ENCODE assay signal across 9 mouse cellular contexts in the genomic region with DNA sequence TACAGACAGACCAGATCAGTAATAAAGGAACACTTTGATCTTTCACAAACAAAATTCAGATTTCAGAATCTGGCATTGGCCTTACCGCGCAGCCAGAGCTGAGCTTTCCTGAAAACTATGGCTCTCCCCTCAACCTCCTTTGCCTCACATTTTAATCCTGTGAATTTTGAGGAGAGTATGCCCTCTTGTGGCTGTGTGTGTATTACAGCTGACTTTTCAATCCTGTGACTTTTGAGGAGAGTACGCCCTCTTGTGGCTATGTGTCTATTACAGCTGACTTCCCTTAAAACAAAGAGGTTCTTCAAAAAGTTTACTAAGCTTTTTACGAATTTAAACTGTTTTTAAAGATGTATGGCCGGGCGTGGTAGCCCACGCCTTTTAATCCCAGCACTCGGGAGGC. TPM values are rescaled to one million over a fixed set of nuclear protein-coding genes. Genes with fewer than 3 reads are reported as not detected.
A peak's percentile ranks its signal among the peaks of the same experiment; 100 is the strongest.
DNase-seq lines count a peak whose midpoint lies in the region; TF ChIP-seq lines count a peak whose summit lies in the region.
"Had no signal": no experiment of that assay in that cellular context is flagged by ENCODE, and none has a peak within 500 bp of the region (broad histone marks: within the 10 kb centered on the region; RNA-seq: fewer than 3 reads in every experiment).

No protein-coding gene starts in this region.

- H3K4me3 ChIP-seq in C2C12 (ENCODE audit: insufficient read depth, poor library complexity, severe bottlenecking) = no peak overlapping the region
- H3K4me3 ChIP-seq in cerebellum, adult 2 months (replicated peaks; ENCODE audit: insufficient read depth, low read depth, low read length) = no peak overlapping the region
- H3K4me3 ChIP-seq: liver, embryonic 15.5 days had no signal

- peak; percentile 70 for TF ChIP-seq CTCF in C2C12 (IDR thresholded peaks at IDR 0.05; ENCODE audit: control insufficient read depth, insufficient read depth, insufficient read length)
- peak; percentile 58; the same call in 1 of the 2 replicates for TF ChIP-seq CTCF in cerebellum, adult 2 months (IDR thresholded peaks at IDR 0.05; ENCODE audit: borderline replicate concordance, insufficient read depth, low read depth, low read length)

- H3K27ac ChIP-seq in cerebellum, adult 2 months (ENCODE audit: insufficient read depth, low read length) = no peak overlapping the region
- H3K27ac ChIP-seq: liver, embryonic 15.5 days had no signal

- peak; percentile 90 for DNase-seq in MN1 (ENCODE audit: low spot score)
- peak; percentile 69 to 76 for DNase-seq in cerebellum, adult 2 months
- peak; percentile 83 to 92 for DNase-seq in frontal cortex, postnatal 36 days (ENCODE audit: low spot score in 2 of 2)
- peak; percentile 81 to 82 for DNase-seq in kidney, postnatal 4 days
- peak; percentile 64 to 79 for DNase-seq in lung, adult 18-20 months
- peak; percentile 92 for DNase-seq in retina, postnatal 1 day
- peak; percentile 72 for DNase-seq in urinary bladder, postnatal 25 days (ENCODE audit: low spot score)

- no peak overlapping the region for H3ac ChIP-seq in C2C12 (ENCODE audit: control insufficient read depth, insufficient read length, low read depth)

- peaks cover 2% of the 10 kb centered on the region for H3K79me3 ChIP-seq in C2C12 (ENCODE audit: low read depth)

- WGBS in cerebellum, adult 2 months = 4% methylated on average over 8 of the region's 8 CpGs

- H3K27me3 ChIP-seq in C2C12 (ENCODE audit: control insufficient read depth, insufficient read depth, insufficient read length) = no peaks in the 10 kb centered on the region
- H3K27me3 ChIP-seq in cerebellum, adult 2 months (ENCODE audit: control insufficient read depth, insufficient read depth, low read length) = no peaks in the 10 kb centered on the region

- peaks cover 11% of the 10 kb centered on the region for H3K36me3 ChIP-seq in C2C12 (ENCODE audit: control insufficient read depth, insufficient read depth)

- peaks cover 14% of the 10 kb centered on the region for H3K79me2 ChIP-seq in C2C12 (ENCODE audit: control insufficient read depth, insufficient read depth)

- no peak for TF ChIP-seq POLR2A in cerebellum, adult 2 months (IDR thresholded peaks at IDR 0.05; ENCODE audit: borderline replicate concordance, insufficient read depth, low read length)

- H3K4me1 ChIP-seq in cerebellum, adult 2 months (ENCODE audit: control insufficient read depth, insufficient read depth, low read length) = no peaks in the 10 kb centered on the region
- H3K4me1 ChIP-seq: liver, embryonic 15.5 days had no signal

TF ChIP-seq in C2C12, 6 proteins besides CTCF, POLR2A, EP300 and RAD21:
- no peak for TF ChIP-seq FOSL1 (IDR thresholded peaks at IDR 0.05; ENCODE audit: insufficient read depth, low read length, poor library complexity, severe bottlenecking)
- no peak for TF ChIP-seq MYOG (IDR thresholded peaks at IDR 0.05; ENCODE audit: control insufficient read depth, extremely low read depth, insufficient read length)
- TF ChIP-seq MAX (IDR thresholded peaks at IDR 0.05) = no peak
- TF ChIP-seq USF1 (IDR thresholded peaks at IDR 0.05; ENCODE audit: low read depth) = no peak
- no peak for TF ChIP-seq MYOD1 (IDR thresholded peaks at IDR 0.05; ENCODE audit: control insufficient read depth, insufficient read length, low read depth)
- no peak for TF ChIP-seq CEBPB (IDR thresholded peaks at IDR 0.05; ENCODE audit: low read depth)

RNA-seq across cellular contexts. Expression of gene Jph2, which starts 3.4 kb away (rescaled TPM):
- polyA plus RNA-seq in C2C12 (2012; fragmentation: generic; extraction: Trizol) = 78.4 TPM
- polyA plus RNA-seq in cerebellum, adult 2 months (2012; rRNA removed) = 0.48 and 0.52 TPM in 2 replicates

RNA-seq across cellular contexts. Expression of gene Oser1, which starts 23.3 kb away (rescaled TPM):
- 44.6 TPM for polyA plus RNA-seq in C2C12 (2012; fragmentation: generic; extraction: Trizol)
- polyA plus RNA-seq in cerebellum, adult 2 months (2012; rRNA removed) = 37.7 and 39.4 TPM in 2 replicates

RNA-seq across cellular contexts. Expression of gene Gdap1l1, which starts 37.1 kb away (rescaled TPM):
- 0.19 TPM for polyA plus RNA-seq in C2C12 (2012; fragmentation: generic; extraction: Trizol)
- 126 and 128 TPM in 2 replicates for polyA plus RNA-seq in cerebellum, adult 2 months (2012; rRNA removed)

Comparison
In these comparisons a context has a peak if more than half of its experiments do, and no peak if none do; other contexts are left out.
1. RNA of gene Jph2, which starts 3.4 kb away (polyA plus RNA-seq): 78.4 TPM in C2C12 (single experiment); 0.48 to 0.52 TPM in cerebellum, adult 2 months; every median in the first group is over 10 times any median in the second.
2. RNA of gene Gdap1l1, which starts 37.1 kb away (polyA plus RNA-seq): 126 to 128 TPM in cerebellum, adult 2 months; 0.19 TPM in C2C12 (single experiment); every median in the first group is over 100 times any median in the second.
3. Peak in every context shown above with its lines, with median percentiles within 50 percentile points of each other: DNase-seq.